Mouse (Mus musculus) heart, embryonic 13.5 days (tissue): ENCODE results near the gene Ank3. TPM values are rescaled to one million over a fixed set of nuclear protein-coding genes. Genes with fewer than 3 reads are reported as not detected.

Experiments
- ATAC-seq: fragments of 200-750 bp; cut with Nextera tagmentation; 2 replicates; pipeline ENCODE4 v1.8.0; 2017; ENCODE audit warnings: moderate TSS enrichment; ENCODE audit not compliant: insufficient number of reproducible peaks, low FRiP score, low TSS enrichment; ENCODE audit errors: extremely low read depth
- H3K27ac ChIP-seq: fragments of 300-500 bp; sonication (generic); replicated peaks from 2 replicates; pipeline ENCODE4 v1.5.1; 2015; ENCODE audit warnings: moderate library complexity, mild to moderate bottlenecking, inconsistent platforms
- H3K27me3 ChIP-seq: fragments of 300-500 bp; sonication (generic); replicated peaks from 2 replicates; pipeline ENCODE4 v1.6.1; 2015; ENCODE audit warnings: mild to moderate bottlenecking, inconsistent platforms
- H3K36me3 ChIP-seq: fragments of 300-500 bp; sonication (generic); 2 replicates; pipeline ENCODE4 v1.6.1; 2015; ENCODE audit warnings: mild to moderate bottlenecking, inconsistent platforms
- H3K4me1 ChIP-seq: fragments of 300-500 bp; sonication (generic); 2 replicates; pipeline ENCODE4 v1.6.1; 2015; ENCODE audit warnings: inconsistent platforms
- H3K4me2 ChIP-seq: fragments of 300-500 bp; sonication (generic); 2 replicates; pipeline ENCODE4 v1.6.1; 2015; ENCODE audit warnings: inconsistent platforms, mild to moderate bottlenecking, moderate library complexity
- H3K4me3 ChIP-seq: fragments of 300-500 bp; sonication (generic); 2 replicates; pipeline ENCODE4 v1.5.1; 2015; ENCODE audit warnings: moderate library complexity, mild to moderate bottlenecking, inconsistent platforms
- H3K9ac ChIP-seq: fragments of 300-500 bp; sonication (generic); 2 replicates; pipeline ENCODE4 v1.6.1; 2015; ENCODE audit warnings: inconsistent platforms, mild to moderate bottlenecking, moderate library complexity
- H3K9me3 ChIP-seq: fragments of 300-500 bp; sonication (generic); 2 replicates; pipeline ENCODE4 v1.6.1; 2016; ENCODE audit warnings: inconsistent platforms
- WGBS: fragments of 180-500 bp; shearing (Covaris S2); methylation state at CpG from one replicate; pipeline ENCODE4 v1.1.7; 2015; ENCODE audit warnings: mixed read lengths; 5-methylcytosine and 5-hydroxymethylcytosine counted together
- polyA plus RNA-seq: library from polyadenylated mRNA; unstranded; fragments of >200 nt; fragmentation: Nextera tagmentation; extraction: Ambion mirVana; gene quantifications from 2 replicates; pipeline ENCODE4 v1.2.1, GENCODE M21; 2015

Ank3 gene
- polyA plus RNA-seq, 1 experiment from 2014 or later = 30.8 TPM

GRCm38 (mm10) chr10:69937291-69937921 lies 538.8 kb downstream of the Ank3 start:
- H3K27ac ChIP-seq = no peak overlapping the region
- no peak overlapping the region for H3K9ac ChIP-seq
- no peaks in the 10 kb centered on the region for H3K27me3 ChIP-seq
- peaks cover 4% of the 10 kb centered on the region; the same call in 1 of the 2 replicates for H3K9me3 ChIP-seq
- no peak for ATAC-seq
- H3K4me1 ChIP-seq = peaks cover 2% of the 10 kb centered on the region; the same call in 1 of the 2 replicates
- H3K4me2 ChIP-seq = no peak overlapping the region
- H3K4me3 ChIP-seq = no peak overlapping the region
- 79% methylated on average over 7 of the region's 7 CpGs for WGBS
- H3K36me3 ChIP-seq = peaks cover 75% of the 10 kb centered on the region

GRCm38 (mm10) chr10:69939144-69939543 lies 540.6 kb downstream of the Ank3 start:
- Histone ChIP-seq H3K9me3 (peaks cover 4% of the 10 kb centered on the region; the same call in 1 of the 2 replicates), H3K4me2 (no peak overlapping the region), H3K36me3 (peaks cover 58% of the 10 kb centered on the region), H3K4me1 (peaks cover 19% of the 10 kb centered on the region), H3K9ac (no peak overlapping the region), H3K27ac (no peak overlapping the region), H3K27me3 (no peaks in the 10 kb centered on the region), H3K4me3 (no peak overlapping the region)
- no peak for ATAC-seq
- WGBS = 81% methylated on average over 7 of the region's 7 CpGs

- Histone ChIP-seq H3K9ac (no peak overlapping the region), H3K27me3 (no peaks in the 10 kb centered on the region), H3K4me3 (no peak overlapping the region), H3K9me3 (peaks cover 4% of the 10 kb centered on the region; the same call in 1 of the 2 replicates), H3K4me1 (peaks cover 27% of the 10 kb centered on the region), H3K36me3 (peaks cover 51% of the 10 kb centered on the region), H3K4me2 (no peak overlapping the region), H3K27ac (no peak overlapping the region)
- WGBS = 59% methylated on average over 7 of the region's 7 CpGs
- no peak for ATAC-seq
These were observed 541.4 kb downstream of the Ank3 start for GRCm38 (mm10) chr10:69939966-69940365.

GRCm38 (mm10) chr10:69941001-69941400 lies 542.4 kb downstream of the Ank3 start:
- Histone ChIP-seq H3K36me3 (peaks cover 41% of the 10 kb centered on the region), H3K4me1 (peaks cover 38% of the 10 kb centered on the region), H3K4me3 (no peak overlapping the region), H3K27ac (no peak overlapping the region), H3K4me2 (no peak overlapping the region), H3K9me3 (peaks cover 4% of the 10 kb centered on the region; the same call in 1 of the 2 replicates), H3K9ac (no peak overlapping the region), H3K27me3 (no peaks in the 10 kb centered on the region)
- WGBS = 85% methylated on average over 7 of the region's 7 CpGs
- no peak for ATAC-seq

DNA sequence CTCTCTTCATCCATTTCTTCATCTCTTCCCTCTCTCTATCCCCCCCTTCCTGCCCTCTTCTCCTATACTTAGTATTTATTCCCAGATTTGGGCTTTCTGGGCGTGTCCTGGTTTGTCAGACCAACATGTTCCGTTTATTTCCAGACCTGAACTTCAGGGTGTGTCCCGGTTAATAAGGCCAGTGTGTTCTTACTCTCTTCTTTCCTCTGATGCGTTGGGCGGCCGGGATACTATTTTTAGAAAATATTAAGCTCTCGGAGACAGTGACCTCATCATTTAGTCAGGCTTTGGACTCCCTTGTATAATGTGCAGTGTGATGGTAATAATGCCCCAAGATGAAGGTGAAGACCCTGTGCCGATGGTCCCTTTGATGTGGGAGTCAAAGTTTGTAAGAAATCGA lies 546.3 kb downstream of the Ank3 start:
- Histone ChIP-seq H3K9me3 (peaks cover 3% of the 10 kb centered on the region; the same call in 1 of the 2 replicates), H3K27ac (peak overlapping the region; percentile 46), H3K27me3 (no peaks in the 10 kb centered on the region), H3K4me2 (peak overlapping the region; percentile 38), H3K4me3 (no peak overlapping the region), H3K36me3 (peaks cover 8% of the 10 kb centered on the region), H3K4me1 (peaks cover 43% of the 10 kb centered on the region), H3K9ac (no peak overlapping the region)
- 44% methylated on average over 9 of the region's 9 CpGs for WGBS
- no peak; the same call in 1 of the 2 replicates for ATAC-seq

DNA sequence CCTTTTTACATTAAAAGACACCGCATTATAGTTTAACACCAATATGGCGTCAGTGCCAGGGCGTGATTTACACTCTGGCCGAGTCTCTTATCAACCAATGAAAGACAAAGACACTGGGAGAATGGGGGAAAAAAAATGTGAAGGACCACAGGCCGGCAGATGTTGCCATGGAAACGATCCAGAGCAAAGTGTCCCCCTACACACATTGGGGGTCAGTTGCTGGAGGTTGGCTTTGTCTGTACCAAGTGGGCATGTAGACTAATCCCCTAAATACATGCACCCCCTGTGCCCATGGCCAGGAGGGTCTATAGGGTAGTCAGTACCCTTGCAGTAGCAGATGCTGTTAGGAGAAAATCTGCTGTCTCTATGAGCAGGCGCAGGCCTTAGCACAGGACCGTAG lies 547.3 kb downstream of the Ank3 start:
- WGBS = 81% methylated on average over 8 of the region's 8 CpGs
- Histone ChIP-seq H3K4me2 (no peak overlapping the region), H3K36me3 (peaks cover 7% of the 10 kb centered on the region; the same call in 1 of the 2 replicates), H3K27me3 (no peaks in the 10 kb centered on the region), H3K9me3 (no peaks in the 10 kb centered on the region), H3K4me3 (no peak overlapping the region), H3K4me1 (peaks cover 43% of the 10 kb centered on the region), H3K9ac (no peak overlapping the region), H3K27ac (no peak overlapping the region)
- no peak for ATAC-seq

GRCm38 (mm10) chr10:69946271-69946670 lies 547.7 kb downstream of the Ank3 start:
- Histone ChIP-seq H3K9me3 (no peaks in the 10 kb centered on the region), H3K4me3 (no peak overlapping the region), H3K27me3 (no peaks in the 10 kb centered on the region), H3K36me3 (peaks cover 7% of the 10 kb centered on the region; the same call in 1 of the 2 replicates), H3K4me1 (peaks cover 43% of the 10 kb centered on the region), H3K4me2 (no peak overlapping the region), H3K27ac (no peak overlapping the region), H3K9ac (no peak overlapping the region)
- ATAC-seq = no peak
- 75% methylated on average over 8 of the region's 8 CpGs for WGBS

DNA sequence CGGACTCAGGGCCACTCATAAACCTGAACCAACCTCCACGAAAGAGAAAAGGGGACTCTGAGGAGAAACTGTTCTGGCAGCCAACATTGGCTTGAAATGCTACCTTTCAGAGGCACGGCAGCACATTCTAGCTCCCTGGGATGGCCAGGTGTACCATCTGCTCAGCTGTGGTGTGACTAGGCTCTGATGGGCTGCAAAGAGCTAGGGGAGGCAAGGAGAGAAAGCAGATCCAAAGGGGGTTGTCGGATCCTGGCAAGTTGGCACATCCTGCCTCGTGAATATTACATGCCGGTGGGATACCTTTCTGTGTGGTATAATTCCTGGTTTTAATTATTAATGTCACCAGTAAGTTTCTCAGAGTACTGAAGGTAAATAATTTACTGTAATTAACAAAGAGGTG lies 548.5 kb downstream of the Ank3 start:
- Histone ChIP-seq H3K9ac (no peak overlapping the region), H3K4me3 (no peak overlapping the region), H3K27ac (no peak overlapping the region), H3K27me3 (no peaks in the 10 kb centered on the region), H3K4me2 (no peak overlapping the region), H3K4me1 (peaks cover 43% of the 10 kb centered on the region), H3K36me3 (0 out of 2 replicates have a peak, but pooled peaks cover 6% of the 10 kb centered on the region), H3K9me3 (no peaks in the 10 kb centered on the region)
- WGBS = 86% methylated on average over 6 of the region's 6 CpGs
- ATAC-seq = no peak

DNA sequence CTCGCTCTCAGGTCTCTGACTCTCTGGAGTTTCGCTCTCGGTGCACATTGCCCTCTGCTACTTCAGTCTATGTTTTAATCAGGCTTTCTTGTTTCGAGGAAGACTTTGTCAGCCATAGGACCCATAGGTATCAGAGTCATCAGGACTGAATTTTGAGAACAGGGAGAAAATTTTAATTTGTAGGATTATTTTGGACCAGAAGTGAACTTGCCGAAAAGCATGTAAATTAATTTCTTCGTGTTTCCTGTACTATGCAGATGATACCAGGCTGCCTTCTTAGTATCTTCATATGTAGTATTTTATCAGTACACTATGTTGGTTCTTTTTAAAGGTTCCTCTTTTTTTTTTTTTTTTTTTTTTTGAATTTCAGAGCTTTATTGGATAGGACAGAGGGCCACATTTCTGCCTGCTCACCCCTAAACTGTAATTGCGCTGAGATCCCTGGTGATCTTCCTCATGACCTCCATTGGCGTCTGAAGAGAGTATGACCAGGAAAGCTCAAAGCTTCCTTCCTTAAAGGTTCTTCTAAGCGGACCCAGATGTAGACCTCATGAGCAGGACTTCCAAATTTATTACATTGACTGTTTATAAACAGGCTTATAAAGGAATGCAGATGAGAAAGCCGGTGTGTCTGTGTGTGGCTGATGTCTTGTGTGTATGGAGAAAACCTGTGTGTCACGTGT lies 551.8 kb downstream of the Ank3 start:
- peaks cover 23% of the 10 kb centered on the region for H3K36me3 ChIP-seq
- H3K9me3 ChIP-seq = no peaks in the 10 kb centered on the region
- WGBS = 89% methylated on average over 11 of the region's 11 CpGs
- H3K27me3 ChIP-seq = no peaks in the 10 kb centered on the region
- no peak overlapping the region for H3K4me2 ChIP-seq
- no peak for ATAC-seq
- H3K27ac ChIP-seq = no peak overlapping the region
- H3K9ac ChIP-seq = no peak overlapping the region
- peaks cover 15% of the 10 kb centered on the region for H3K4me1 ChIP-seq
- H3K4me3 ChIP-seq = no peak overlapping the region

GRCm38 (mm10) chr10:69950919-69951236 lies 552.3 kb downstream of the Ank3 start:
- Histone ChIP-seq H3K27me3 (no peaks in the 10 kb centered on the region), H3K36me3 (peaks cover 28% of the 10 kb centered on the region), H3K9ac (no peak overlapping the region), H3K9me3 (no peaks in the 10 kb centered on the region), H3K4me2 (no peak overlapping the region), H3K27ac (no peak overlapping the region), H3K4me1 (peaks cover 10% of the 10 kb centered on the region), H3K4me3 (no peak overlapping the region)
- WGBS = 90% methylated on average over 9 of the region's 9 CpGs
- ATAC-seq = no peak

GRCm38 (mm10) chr10:69951426-69951825 lies 552.9 kb downstream of the Ank3 start:
- Histone ChIP-seq H3K4me2 (no peak overlapping the region), H3K36me3 (peaks cover 34% of the 10 kb centered on the region), H3K27ac (no peak overlapping the region), H3K4me3 (no peak overlapping the region), H3K9ac (no peak overlapping the region), H3K27me3 (no peaks in the 10 kb centered on the region), H3K4me1 (peaks cover 8% of the 10 kb centered on the region), H3K9me3 (no peaks in the 10 kb centered on the region)
- ATAC-seq = no peak
- WGBS = 85% methylated on average over 4 of the region's 4 CpGs

DNA sequence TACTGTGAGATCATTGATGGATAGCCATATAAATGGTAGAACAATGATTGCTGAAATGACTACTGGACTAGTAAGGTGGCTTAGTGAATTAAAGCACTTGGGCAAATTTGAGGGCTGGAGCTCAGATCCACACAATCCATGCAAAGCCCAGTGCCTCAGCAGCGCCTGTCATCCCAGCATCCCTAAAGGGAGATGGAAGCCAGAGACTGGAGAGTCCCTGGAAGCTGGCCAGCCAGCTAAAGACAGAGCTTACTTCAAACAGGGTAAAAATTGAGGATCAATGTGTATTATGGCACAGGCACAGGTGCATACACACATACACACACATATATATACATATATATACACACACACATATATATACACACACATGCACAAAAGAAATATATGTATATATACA lies 553.7 kb downstream of the Ank3 start:
- H3K9me3 ChIP-seq = no peaks in the 10 kb centered on the region
- no peak for ATAC-seq
- no peaks in the 10 kb centered on the region for H3K27me3 ChIP-seq
- H3K4me3 ChIP-seq = no peak overlapping the region
- no peak overlapping the region for H3K27ac ChIP-seq
- H3K4me2 ChIP-seq = no peak overlapping the region
- peaks cover 39% of the 10 kb centered on the region for H3K36me3 ChIP-seq
- peaks cover 8% of the 10 kb centered on the region for H3K4me1 ChIP-seq
- 83% methylated on average over 1 of the region's 1 CpGs for WGBS
- H3K9ac ChIP-seq = no peak overlapping the region
